Mouse (Mus musculus) limb, embryonic 15.5 days (tissue): ENCODE results near the gene Zfp37. TPM values are rescaled to one million over a fixed set of nuclear protein-coding genes. Genes with fewer than 3 reads are reported as not detected.
"Not testable (repeated sequence)": the region's sequence is repeated elsewhere in the genome, so short reads cannot be mapped to it uniquely, and the experiment has no call there.

Experiments
- ATAC-seq: fragments of 200-750 bp; cut with Nextera tagmentation; 2 replicates; pipeline ENCODE4 v1.8.0; 2017; ENCODE audit warnings: low read depth, moderate TSS enrichment; ENCODE audit not compliant: insufficient number of reproducible peaks, low FRiP score, low TSS enrichment
- H3K27ac ChIP-seq: fragments of 300-500 bp; sonication (generic); 2 replicates; pipeline ENCODE4 v1.5.1; 2015; ENCODE audit warnings: moderate library complexity, mild to moderate bottlenecking, inconsistent platforms
- H3K27me3 ChIP-seq: fragments of 300-500 bp; sonication (generic); 2 replicates; pipeline ENCODE4 v1.6.1; 2015; ENCODE audit warnings: inconsistent platforms
- H3K36me3 ChIP-seq: fragments of 300-500 bp; sonication (generic); 2 replicates; pipeline ENCODE4 v1.6.1; 2015; ENCODE audit warnings: inconsistent platforms
- H3K4me1 ChIP-seq: fragments of 300-500 bp; sonication (generic); 2 replicates; pipeline ENCODE4 v1.6.1; 2015; ENCODE audit warnings: inconsistent platforms
- H3K4me2 ChIP-seq: fragments of 300-500 bp; sonication (generic); 2 replicates; pipeline ENCODE4 v1.6.1; 2015; ENCODE audit warnings: mild to moderate bottlenecking, inconsistent platforms
- H3K4me3 ChIP-seq: fragments of 300-500 bp; sonication (generic); 2 replicates; pipeline ENCODE4 v1.5.1; 2015; ENCODE audit warnings: mild to moderate bottlenecking, inconsistent platforms
- H3K9ac ChIP-seq: fragments of 300-500 bp; sonication (generic); 2 replicates; pipeline ENCODE4 v1.6.1; 2015; ENCODE audit warnings: inconsistent platforms
- H3K9me3 ChIP-seq: fragments of 300-500 bp; sonication (generic); 2 replicates; pipeline ENCODE4 v1.6.1; 2016; ENCODE audit warnings: inconsistent platforms
- WGBS: fragments of 180-500 bp; shearing (Covaris S2); methylation state at CpG from one replicate; pipeline ENCODE4 v1.1.7; 2015; 5-methylcytosine and 5-hydroxymethylcytosine counted together
- polyA plus RNA-seq: library from polyadenylated mRNA; unstranded; fragments of >200 nt; fragmentation: Nextera tagmentation; extraction: Ambion mirVana; gene quantifications from 2 replicates; pipeline ENCODE4 v1.2.1, GENCODE M21; 2015

The Zfp37 gene
- polyA plus RNA-seq, 1 experiment from 2014 or later: 9.4 TPM

GRCm38 (mm10) chr4:62208696-62209380 lies 22.0 kb downstream of the Zfp37 start:
- Histone ChIP-seq H3K36me3 (peaks cover 11% of the 10 kb centered on the region), H3K27me3 (no peaks in the 10 kb centered on the region), H3K27ac (peak overlapping the region; percentile 96), H3K4me2 (peak overlapping the region; percentile 46), H3K4me1 (peaks cover 6% of the 10 kb centered on the region), H3K9ac (peak overlapping the region; percentile 75), H3K4me3 (peak overlapping the region; percentile 77), H3K9me3 (no peaks in the 10 kb centered on the region)
- peak; percentile 42; the same call in 1 of the 2 replicates for ATAC-seq
- 3% methylated on average over 19 of the region's 19 CpGs for WGBS

DNA sequence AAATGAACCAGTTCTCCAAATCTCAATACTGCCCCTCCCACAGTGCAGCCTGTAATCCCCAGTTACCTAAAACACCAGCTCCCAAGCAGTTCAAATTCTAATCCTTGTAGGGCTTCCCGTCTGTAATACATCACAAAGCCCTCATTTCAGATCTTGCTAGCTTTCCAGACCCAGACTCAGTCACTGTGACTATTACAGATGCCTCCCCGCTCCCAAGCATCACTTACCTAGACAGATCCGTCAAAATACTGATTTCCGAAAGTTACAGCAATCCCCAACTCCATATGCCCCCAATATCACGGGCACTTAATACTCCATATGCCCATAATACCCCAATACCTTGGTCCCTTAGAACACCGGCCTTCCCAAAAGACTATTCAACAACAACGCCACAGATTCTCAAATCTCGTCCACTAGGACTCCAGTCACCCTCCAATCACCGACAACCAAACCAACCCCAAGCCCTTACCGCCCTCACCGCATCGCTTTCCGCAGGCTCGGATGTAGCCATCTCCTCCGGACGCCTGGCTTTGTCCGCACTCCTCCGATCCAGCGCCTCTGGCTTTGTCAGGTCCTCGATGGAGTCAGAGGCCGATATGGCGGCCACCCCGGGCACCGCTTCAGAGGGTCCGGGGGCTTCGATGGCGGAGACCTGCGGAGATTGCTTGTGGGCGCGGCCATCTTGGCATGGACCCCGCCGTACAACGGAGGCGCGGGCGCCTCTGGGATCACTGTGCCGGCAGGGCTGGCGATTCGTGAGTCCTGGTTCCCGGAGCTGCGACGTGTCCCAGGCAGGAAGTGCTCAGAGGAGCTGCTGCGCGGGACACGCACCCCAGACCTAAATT lies 22.8 kb downstream of the Zfp37 start:
- whole genome bisulfite sequencing: under 1% methylated on average over 45 of the region's 45 CpGs

DNA sequence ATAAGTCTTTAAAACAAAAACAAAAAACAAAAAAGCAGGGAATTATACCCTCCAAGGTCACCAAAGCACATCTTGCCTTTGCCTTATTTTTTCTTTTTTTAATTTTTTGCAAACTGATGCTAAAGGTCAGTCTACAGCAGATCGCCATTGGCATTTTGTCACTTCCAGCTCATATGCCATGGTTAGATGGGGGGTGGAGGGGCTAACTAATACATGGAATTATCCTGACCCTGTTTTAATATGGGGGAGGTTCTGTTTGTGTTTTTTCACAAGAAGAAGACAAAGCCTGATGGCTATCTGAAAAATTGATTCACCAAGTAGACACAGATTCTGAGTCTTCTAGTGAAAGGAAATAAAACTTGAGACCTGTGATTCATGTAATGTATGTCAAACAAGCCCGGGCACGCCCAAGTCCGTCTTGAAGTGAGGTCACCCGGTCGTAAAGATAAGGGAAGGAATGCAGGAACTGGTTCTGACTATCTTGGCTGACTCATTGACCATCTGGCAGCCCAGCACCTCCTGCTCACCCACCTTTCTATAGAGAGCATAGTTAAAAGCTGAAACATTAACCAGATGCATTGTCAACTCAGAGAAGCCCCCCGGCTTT lies 30.8 kb downstream of the Zfp37 start:
- no peak for ATAC-seq
- H3K9me3 ChIP-seq: no peaks in the 10 kb centered on the region
- no peak overlapping the region for H3K27ac ChIP-seq
- no peaks in the 10 kb centered on the region for H3K27me3 ChIP-seq
- H3K36me3 ChIP-seq: peaks cover 84% of the 10 kb centered on the region
- no peak overlapping the region for H3K4me2 ChIP-seq
- H3K4me1 ChIP-seq: no peaks in the 10 kb centered on the region
- H3K9ac ChIP-seq: no peak overlapping the region
- 72% methylated on average over 7 of the region's 7 CpGs for WGBS
- H3K4me3 ChIP-seq: no peak overlapping the region

More for the DNA sequence above, 22.8 kb downstream of the Zfp37 start:
- Histone ChIP-seq H3K9me3 (no peaks in the 10 kb centered on the region), H3K27ac (peak overlapping the region; percentile 96), H3K9ac (peak overlapping the region; percentile 75), H3K27me3 (no peaks in the 10 kb centered on the region), H3K36me3 (peaks cover 19% of the 10 kb centered on the region), H3K4me2 (peak overlapping the region; percentile 46), H3K4me1 (peaks cover 6% of the 10 kb centered on the region), H3K4me3 (peak overlapping the region; percentile 77)
- ATAC-seq: peak; percentile 93

- H3K9me3 ChIP-seq: peaks cover 34% of the 10 kb centered on the region
- no peaks in the 10 kb centered on the region for H3K4me1 ChIP-seq
- H3K4me2 ChIP-seq: no peak overlapping the region
- H3K4me3 ChIP-seq: no peak overlapping the region
- peaks cover 53% of the 10 kb centered on the region for H3K36me3 ChIP-seq
- H3K9ac ChIP-seq: no peak overlapping the region
- no peak for ATAC-seq
- no peaks in the 10 kb centered on the region for H3K27me3 ChIP-seq
- no peak overlapping the region for H3K27ac ChIP-seq
Measured at GRCm38 (mm10) chr4:62188778-62189177, 42.1 kb downstream of the Zfp37 start.

GRCm38 (mm10) chr4:62177282-62177681 lies 53.6 kb downstream of the Zfp37 start:
- Histone ChIP-seq H3K36me3 (no peaks in the 10 kb centered on the region), H3K4me3 (no peak overlapping the region), H3K4me2 (no peak overlapping the region), H3K9ac (no peak overlapping the region), H3K9me3 (no peaks in the 10 kb centered on the region), H3K27ac (no peak overlapping the region), H3K27me3 (no peaks in the 10 kb centered on the region), H3K4me1 (no peaks in the 10 kb centered on the region)
- WGBS: 30% methylated on average over 5 of the region's 5 CpGs
- ATAC-seq: no peak

DNA sequence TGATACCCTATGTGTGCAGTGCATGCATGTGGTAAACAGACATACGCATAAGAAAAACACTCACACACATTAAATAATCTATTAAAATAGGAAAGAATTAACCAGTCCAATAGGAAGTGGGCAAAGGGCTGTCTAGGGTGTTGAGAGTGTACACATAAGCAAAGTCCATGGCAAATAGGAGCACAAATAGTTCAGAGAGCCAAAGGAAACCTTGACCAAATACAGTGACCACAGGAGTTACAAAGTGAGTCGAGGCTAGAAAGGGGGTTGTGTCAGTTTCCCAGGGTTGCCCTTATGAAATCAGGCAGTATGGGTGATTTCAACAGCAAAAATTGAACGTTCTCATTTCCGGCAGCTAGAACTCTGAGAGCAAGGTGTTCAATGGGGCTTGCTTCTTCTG lies 56.4 kb downstream of the Zfp37 start:
- H3K27me3 ChIP-seq: no peaks in the 10 kb centered on the region
- no peak overlapping the region for H3K9ac ChIP-seq
- H3K9me3 ChIP-seq: no peaks in the 10 kb centered on the region
- no peaks in the 10 kb centered on the region for H3K4me1 ChIP-seq
- no peak overlapping the region for H3K4me3 ChIP-seq
- H3K36me3 ChIP-seq: no peaks in the 10 kb centered on the region
- no peak overlapping the region for H3K27ac ChIP-seq
- H3K4me2 ChIP-seq: no peak overlapping the region
- 84% methylated on average over 4 of the region's 4 CpGs for WGBS
- no peak for ATAC-seq

DNA sequence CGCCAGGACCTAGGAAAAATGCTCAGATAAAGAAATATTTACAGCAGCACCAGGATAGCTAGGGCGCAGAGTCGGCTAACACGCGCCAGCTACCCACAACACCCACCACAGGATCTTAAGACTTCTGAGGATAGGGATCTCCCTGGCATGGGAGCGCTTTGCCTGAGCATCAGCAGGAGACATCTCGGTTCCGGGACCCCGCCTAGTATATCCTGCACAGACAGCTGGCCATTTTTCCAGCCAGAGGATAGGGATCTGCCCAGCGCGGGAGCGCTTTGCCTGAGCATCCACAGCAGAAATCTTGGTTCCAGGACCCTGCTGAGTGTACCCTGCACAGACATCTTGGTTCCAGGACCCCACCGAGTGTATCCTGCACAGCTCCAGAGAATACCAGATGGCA lies 63.2 kb downstream of the Zfp37 start:
- not testable (repeated sequence) for H3K36me3 ChIP-seq, H3K9me3 ChIP-seq, H3K27ac ChIP-seq, H3K4me2 ChIP-seq, H3K4me3 ChIP-seq, H3K9ac ChIP-seq, ATAC-seq, H3K27me3 ChIP-seq, H3K4me1 ChIP-seq
- 94% methylated on average over 13 of the region's 13 CpGs for WGBS

DNA sequence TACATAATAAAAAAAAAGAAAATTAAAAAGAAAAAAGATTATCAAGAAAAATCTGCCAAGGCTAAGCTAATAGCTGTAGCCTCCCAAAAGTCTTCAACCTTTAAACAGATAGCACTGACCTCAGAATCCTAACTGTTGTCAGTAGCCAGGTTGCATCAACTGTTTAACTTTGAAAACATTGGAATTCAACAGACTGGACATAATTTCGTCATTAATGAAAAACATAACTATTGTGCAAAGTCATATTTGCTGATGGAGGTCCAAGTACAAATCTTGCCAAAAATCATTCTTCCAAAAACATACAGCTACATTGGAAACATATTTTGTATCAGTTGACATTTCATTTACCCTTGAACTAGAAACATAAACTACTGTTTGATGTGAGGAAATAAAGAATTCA lies 72.4 kb downstream of the Zfp37 start:
- Histone ChIP-seq H3K4me1 (no peaks in the 10 kb centered on the region), H3K36me3 (no peaks in the 10 kb centered on the region), H3K27ac (no peak overlapping the region), H3K9ac (no peak overlapping the region), H3K9me3 (no peaks in the 10 kb centered on the region), H3K4me2 (no peak overlapping the region), H3K4me3 (no peak overlapping the region), H3K27me3 (no peaks in the 10 kb centered on the region)
- no peak for ATAC-seq
- WGBS: 65% methylated on average over 1 of the region's 1 CpGs

DNA sequence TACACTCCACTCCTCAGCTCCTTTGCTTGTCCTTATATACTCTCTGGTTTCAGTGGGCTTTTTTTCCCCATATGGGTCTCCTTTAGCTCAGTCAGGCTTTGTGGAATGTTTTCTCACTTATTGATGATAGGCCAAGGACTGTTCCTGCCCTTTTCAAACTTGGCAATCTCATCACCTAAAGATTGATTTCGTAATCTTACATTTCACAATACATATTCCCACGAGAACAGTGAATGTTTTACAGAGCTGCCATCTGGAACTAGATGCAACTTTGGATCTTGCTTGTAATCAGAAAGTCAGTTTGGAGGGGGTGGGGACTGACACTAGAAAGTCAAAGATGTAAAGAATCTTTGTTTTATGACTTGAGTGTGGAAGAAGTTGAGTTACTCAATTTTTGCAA lies 80.0 kb downstream of the Zfp37 start, which contains the start of gene Mup21:
Gene Mup21, minus strand, starts transcription at position 53 of the 400 bp plus-strand sequence.
- no peaks in the 10 kb centered on the region for H3K36me3 ChIP-seq
- no peaks in the 10 kb centered on the region for H3K4me1 ChIP-seq
- H3K27ac ChIP-seq: no peak within 1 kb of the TSS
- no peak within 1 kb of the TSS for H3K9ac ChIP-seq
- no peak within 1 kb of the TSS for H3K4me2 ChIP-seq
- WGBS: 72% methylated on average over 2 of the region's 2 CpGs
- H3K4me3 ChIP-seq: no peak within 1 kb of the TSS
- H3K27me3 ChIP-seq: no peaks in the 10 kb centered on the region
- no peaks in the 10 kb centered on the region for H3K9me3 ChIP-seq
- no peak for ATAC-seq

Other genes starting within 250 kb of the Zfp37 start
- gene Mup20, start 176.9 kb downstream of the Zfp37 start, polyA plus RNA-seq: not detected in 2 replicates
- gene Mup3, start 143.7 kb downstream of the Zfp37 start, polyA plus RNA-seq: not detected in 2 replicates
- not detected in 2 replicates for gene Mup21, start 80.2 kb downstream of the Zfp37 start, polyA plus RNA-seq
- 49.7 and 51.4 TPM in 2 replicates for gene Slc31a2, start 31.5 kb upstream of the Zfp37 start, polyA plus RNA-seq
- gene Fkbp15, start 129.5 kb upstream of the Zfp37 start, polyA plus RNA-seq: 28.4 and 29.0 TPM in 2 replicates
- gene Slc31a1, start 129.7 kb upstream of the Zfp37 start, polyA plus RNA-seq: 53.0 and 54.6 TPM in 2 replicates
- 156 and 159 TPM in 2 replicates for gene Cdc26, start 177.6 kb upstream of the Zfp37 start, polyA plus RNA-seq
- 18.7 and 18.8 TPM in 2 replicates for gene Prpf4, start 177.8 kb upstream of the Zfp37 start, polyA plus RNA-seq
- not detected in 2 replicates for gene Rnf183, start 204.2 kb upstream of the Zfp37 start, polyA plus RNA-seq
- gene Wdr31, start 239.8 kb upstream of the Zfp37 start, polyA plus RNA-seq: 4.2 and 4.3 TPM in 2 replicates
- gene Bspry, start 249.0 kb upstream of the Zfp37 start, polyA plus RNA-seq: 15.3 and 19.4 TPM in 2 replicates